Mouse (Mus musculus): ENCODE data around the gene Ccdc22. TPM values are rescaled to one million over a fixed set of nuclear protein-coding genes. Genes with fewer than 3 reads are reported as not detected.

Ccdc22 gene
- polyA plus RNA-seq, 1 experiment from 2014 or later = 34.4 TPM

DNA sequence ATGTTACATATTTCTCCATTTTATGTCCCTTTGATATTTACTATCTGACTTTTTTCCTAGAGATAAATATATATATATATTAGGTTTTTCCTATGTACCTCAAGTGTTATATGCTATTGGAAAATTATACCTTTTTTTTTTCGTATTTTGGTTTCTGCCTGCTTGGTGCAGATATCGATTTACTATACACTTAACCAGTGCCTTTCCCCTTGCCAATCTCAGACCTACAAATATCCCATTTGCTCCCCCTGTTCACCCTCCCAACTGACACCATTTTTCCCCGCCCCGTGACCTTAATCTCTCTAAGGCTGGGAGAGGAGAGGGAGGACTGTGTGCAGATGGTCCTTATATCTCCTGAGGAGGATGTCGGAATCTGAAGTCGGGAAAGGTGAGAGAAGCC is 1.5 kb upstream of the Ccdc22 start, which contains the start of gene Cacna1f:
TSS of gene Cacna1f (plus strand) at position 301 of the 400 bp plus-strand sequence.
- Histone ChIP-seq H3K4me3 (no peak within 1 kb of the TSS), H3K9me3 (0 out of 2 replicates have a peak, but pooled peaks cover 3% of the 10 kb centered on the region), H3K4me1 (replicated peaks) (peaks cover 15% of the 10 kb centered on the region), H3K36me3 (0 out of 2 replicates have a peak, but pooled peaks cover 10% of the 10 kb centered on the region), H3K27me3 (ENCODE audit: insufficient read depth, poor library complexity, severe bottlenecking) (peaks cover 17% of the 10 kb centered on the region), H3K27ac (no peak within 1 kb of the TSS)
- DNase-seq (ENCODE audit: low spot score) = no peak
- 76% methylated on average over 6 of the region's 6 CpGs for WGBS

DNA sequence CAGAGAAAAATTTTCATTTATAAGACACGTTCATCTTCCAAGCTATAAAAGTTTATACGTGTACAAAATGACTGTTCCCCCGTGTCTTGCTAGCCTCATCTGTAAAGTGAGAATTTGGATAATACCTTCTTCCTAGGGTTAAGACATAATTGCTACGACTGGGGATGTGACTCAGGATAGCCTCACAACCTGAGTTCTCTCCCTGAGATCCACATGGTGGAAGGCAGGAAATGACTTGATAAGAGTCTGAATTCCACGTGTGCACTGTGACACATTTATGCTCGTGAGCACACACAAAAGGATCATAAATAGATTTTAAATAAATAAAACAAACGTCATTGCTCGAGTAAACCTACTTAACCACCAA is 241 bp upstream of the Ccdc22 start:
- no peak overlapping the region for H3K27ac ChIP-seq
- 0 out of 2 replicates have a peak, but pooled peaks cover 10% of the 10 kb centered on the region for H3K36me3 ChIP-seq
- H3K9me3 ChIP-seq = 0 out of 2 replicates have a peak, but pooled peaks cover 3% of the 10 kb centered on the region
- DNase-seq (ENCODE audit: low spot score) = no peak
- H3K4me1 ChIP-seq (replicated peaks) = peaks cover 12% of the 10 kb centered on the region
- WGBS = 48% methylated on average over 8 of the region's 8 CpGs
- H3K4me3 ChIP-seq = no peak overlapping the region
- peaks cover 13% of the 10 kb centered on the region for H3K27me3 ChIP-seq (ENCODE audit: insufficient read depth, poor library complexity, severe bottlenecking)

DNA sequence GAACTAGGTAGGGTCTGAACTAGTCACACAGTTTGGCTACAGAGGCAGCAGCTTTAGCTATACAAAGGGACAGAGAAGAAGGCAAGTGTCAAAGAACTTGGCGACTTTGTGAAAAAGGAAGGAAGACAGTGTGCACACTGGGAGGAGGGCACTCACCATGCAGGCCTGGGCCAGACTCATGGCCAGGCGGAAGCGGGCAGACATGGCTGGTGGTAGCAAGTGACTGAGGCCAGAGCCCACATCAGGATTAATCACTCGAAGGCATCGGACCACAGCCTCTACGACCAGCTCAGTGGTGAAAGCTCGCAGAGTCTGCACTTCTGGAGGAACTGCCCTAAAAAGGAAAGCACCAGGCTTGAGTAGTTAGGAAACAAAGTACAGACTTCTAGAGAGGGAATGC is 1.3 kb downstream of the Ccdc22 start:
- Histone ChIP-seq H3K27ac (no peak overlapping the region), H3K4me1 (replicated peaks) (peaks cover 6% of the 10 kb centered on the region; the same call in 1 of the 2 replicates), H3K36me3 (peaks cover 19% of the 10 kb centered on the region), H3K9me3 (no peaks in the 10 kb centered on the region), H3K27me3 (ENCODE audit: insufficient read depth, poor library complexity, severe bottlenecking) (peaks cover 4% of the 10 kb centered on the region), H3K4me3 (peak overlapping the region; percentile 54)
- DNase-seq (ENCODE audit: low spot score) = no peak
- 89% methylated on average over 7 of the region's 7 CpGs for WGBS

DNA sequence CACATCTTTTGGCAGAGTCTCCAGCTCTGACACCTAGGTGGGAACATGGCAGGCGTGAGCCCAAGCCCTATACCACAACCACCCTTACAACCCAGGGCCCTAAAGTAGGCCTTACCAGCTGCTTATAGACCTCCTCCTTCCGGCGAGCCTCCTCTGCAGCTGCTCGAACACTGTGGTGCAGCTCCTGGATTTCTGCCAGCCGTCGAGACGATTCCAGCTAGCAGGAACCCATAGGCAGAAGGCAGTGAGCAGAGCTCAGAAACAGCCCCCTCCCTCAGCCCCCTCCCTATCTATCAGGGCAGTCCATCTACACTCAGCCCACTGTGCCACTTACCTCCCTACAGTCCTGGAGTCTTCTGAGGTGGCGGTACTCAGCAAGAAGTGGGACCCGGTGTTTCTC is 9.9 kb downstream of the Ccdc22 start:
- 94% methylated on average over 9 of the region's 9 CpGs for WGBS
- Histone ChIP-seq H3K4me1 (replicated peaks) (no peaks in the 10 kb centered on the region), H3K9me3 (no peaks in the 10 kb centered on the region; the same call in 1 of the 2 replicates), H3K27me3 (ENCODE audit: insufficient read depth, poor library complexity, severe bottlenecking) (no peaks in the 10 kb centered on the region), H3K4me3 (no peak overlapping the region), H3K36me3 (peaks cover 83% of the 10 kb centered on the region), H3K27ac (no peak overlapping the region)
- DNase-seq (ENCODE audit: low spot score) = no peak

DNA sequence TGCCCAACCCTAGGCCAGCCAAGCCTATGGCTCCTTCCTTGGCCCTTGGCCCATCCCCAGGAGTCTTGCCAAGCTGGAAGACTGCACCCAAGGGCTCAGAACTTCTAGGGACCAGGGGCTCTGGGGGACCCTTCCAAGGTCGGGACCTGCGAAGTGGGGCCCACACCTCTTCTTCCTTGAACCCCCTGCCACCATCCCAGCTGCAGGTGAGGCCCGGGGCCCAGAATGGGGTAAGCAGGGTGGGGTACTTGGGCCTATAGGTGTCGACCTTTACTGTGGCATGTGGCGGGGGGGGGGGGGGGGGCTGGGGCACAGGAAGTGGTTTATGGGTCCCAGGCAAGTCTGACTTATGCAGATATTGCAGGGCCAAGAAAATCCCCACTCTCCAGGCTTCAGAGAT is 19.0 kb downstream of the Ccdc22 start:
- H3K36me3 ChIP-seq = peaks cover 30% of the 10 kb centered on the region
- no peak for DNase-seq (ENCODE audit: low spot score)
- H3K27ac ChIP-seq = no peak overlapping the region
- no peaks in the 10 kb centered on the region for H3K27me3 ChIP-seq (ENCODE audit: insufficient read depth, poor library complexity, severe bottlenecking)
- H3K9me3 ChIP-seq = peaks cover 2% of the 10 kb centered on the region; the same call in 1 of the 2 replicates
- H3K4me1 ChIP-seq (replicated peaks) = no peaks in the 10 kb centered on the region
- WGBS = 90% methylated on average over 3 of the region's 5 CpGs
- no peak overlapping the region for H3K4me3 ChIP-seq

DNA sequence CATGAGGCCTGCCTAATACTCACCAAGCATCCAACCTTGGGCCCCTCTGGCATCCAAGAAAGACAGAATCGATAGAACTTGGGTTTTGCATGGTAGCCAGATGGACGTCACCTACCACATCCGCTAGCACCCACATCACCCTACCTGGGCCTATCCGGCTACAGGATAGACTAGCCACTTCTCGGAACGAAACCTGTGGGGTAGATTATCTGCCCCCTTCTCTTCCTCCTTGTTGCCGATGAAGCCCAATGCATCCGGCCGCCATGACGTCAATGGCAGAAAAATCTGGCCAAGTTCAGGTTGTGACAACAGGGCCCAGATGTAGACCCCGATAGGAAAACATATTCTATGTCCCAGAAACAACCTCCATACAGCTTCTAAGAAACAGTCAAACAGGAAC is 21.4 kb downstream of the Ccdc22 start:
- H3K36me3 ChIP-seq = peaks cover 13% of the 10 kb centered on the region
- H3K4me3 ChIP-seq = no peak overlapping the region
- H3K4me1 ChIP-seq (replicated peaks) = no peaks in the 10 kb centered on the region
- no peak overlapping the region for H3K27ac ChIP-seq
- peaks cover 2% of the 10 kb centered on the region; the same call in 1 of the 2 replicates for H3K9me3 ChIP-seq
- WGBS = 94% methylated on average over 11 of the region's 11 CpGs
- no peaks in the 10 kb centered on the region for H3K27me3 ChIP-seq (ENCODE audit: insufficient read depth, poor library complexity, severe bottlenecking)
- no peak for DNase-seq (ENCODE audit: low spot score)

DNA sequence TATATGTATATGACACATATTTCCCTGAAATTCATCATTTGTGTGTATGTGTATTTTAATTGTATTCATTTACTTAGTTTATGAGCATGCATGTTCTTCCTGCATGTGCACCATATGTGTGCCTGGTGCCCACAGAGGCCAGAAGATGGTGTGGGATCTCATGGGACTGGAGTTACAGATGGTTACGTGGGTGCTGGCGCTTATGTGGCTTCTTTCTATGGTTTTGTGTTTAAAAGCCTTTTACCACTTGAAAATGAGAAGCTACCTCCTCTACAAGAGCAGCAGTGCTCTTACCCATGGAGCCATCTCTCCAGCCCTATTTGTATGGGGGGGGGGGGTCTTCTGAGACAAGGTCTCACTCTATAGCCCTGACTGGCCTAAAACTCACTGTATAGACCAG is 24.2 kb downstream of the Ccdc22 start:
- Histone ChIP-seq H3K27ac (no peak overlapping the region), H3K27me3 (ENCODE audit: insufficient read depth, poor library complexity, severe bottlenecking) (no peaks in the 10 kb centered on the region), H3K36me3 (peaks cover 5% of the 10 kb centered on the region; the same call in 1 of the 2 replicates), H3K4me1 (replicated peaks) (no peaks in the 10 kb centered on the region), H3K4me3 (no peak overlapping the region), H3K9me3 (no peaks in the 10 kb centered on the region; the same call in 1 of the 2 replicates)
- no peak for DNase-seq (ENCODE audit: low spot score)
- WGBS = 84% methylated on average over 2 of the region's 2 CpGs

DNA sequence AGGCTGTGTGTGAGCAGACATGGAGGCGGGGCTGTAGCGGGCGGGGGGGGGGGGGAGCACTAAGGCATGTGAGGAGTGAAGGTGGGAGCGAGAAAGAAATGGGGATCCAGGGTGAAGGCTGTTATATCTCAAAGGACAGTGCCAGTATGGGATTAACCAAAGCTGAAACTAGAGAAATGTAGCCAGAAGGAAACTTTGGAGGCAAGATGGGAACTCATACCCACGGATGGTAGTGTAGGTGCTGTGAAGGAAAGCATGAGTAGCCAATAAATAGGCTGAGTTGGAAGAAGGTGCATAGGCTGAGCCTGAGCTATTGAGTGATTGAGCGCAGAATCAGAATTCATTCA is 30.5 kb downstream of the Ccdc22 start:
- 21% methylated on average over 5 of the region's 6 CpGs for WGBS
- peaks cover 23% of the 10 kb centered on the region for H3K4me1 ChIP-seq (replicated peaks)
- H3K27me3 ChIP-seq (ENCODE audit: insufficient read depth, poor library complexity, severe bottlenecking) = no peaks in the 10 kb centered on the region
- peaks cover 17% of the 10 kb centered on the region for H3K9me3 ChIP-seq
- H3K4me3 ChIP-seq = peak overlapping the region; percentile 63
- no peaks in the 10 kb centered on the region for H3K36me3 ChIP-seq
- no peak for DNase-seq (ENCODE audit: low spot score)
- peak overlapping the region; percentile 95 for H3K27ac ChIP-seq

DNA sequence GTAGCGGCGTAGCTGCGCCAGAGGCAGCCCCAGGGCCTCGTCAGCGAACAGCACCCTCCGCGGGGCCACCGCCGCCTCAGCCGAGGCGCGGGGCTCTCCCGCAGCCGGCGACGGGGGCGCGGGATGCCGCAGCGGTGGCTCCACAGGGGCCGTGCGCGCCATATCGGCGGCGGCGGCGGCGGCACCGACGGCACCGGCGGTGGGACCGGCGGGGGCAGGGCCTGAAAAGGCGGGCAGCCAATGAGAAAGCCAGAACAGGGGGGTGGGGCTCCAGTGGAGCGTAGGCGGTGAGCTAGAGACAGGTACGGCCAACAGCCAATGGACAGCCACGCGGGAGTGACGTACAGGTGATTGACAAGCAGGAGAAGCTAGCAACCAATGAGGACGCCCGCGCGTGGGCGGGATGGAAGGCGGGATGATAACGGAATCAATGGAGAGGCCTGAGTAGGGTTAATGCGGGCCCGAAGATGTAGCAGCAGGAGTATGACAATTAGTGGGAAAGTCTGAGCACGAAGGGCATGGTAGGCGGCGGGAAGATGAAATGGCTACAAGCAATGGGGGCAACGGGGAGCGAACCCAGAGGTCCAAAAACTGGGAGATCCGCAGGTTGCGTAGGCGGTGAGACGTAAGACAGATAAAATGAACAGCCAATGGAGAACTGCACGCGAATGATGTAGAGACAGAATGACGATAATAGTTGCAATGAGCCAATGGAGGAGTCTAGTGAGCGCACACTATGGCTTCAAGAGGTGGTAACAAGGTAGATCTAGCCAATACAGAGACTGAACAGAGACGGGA is 31.0 kb downstream of the Ccdc22 start, which contains the start of gene Ppp1r3f:
TSS of gene Ppp1r3f (minus strand) at position 197 of the 798 bp plus-strand sequence.
- 20% methylated on average over 65 of the region's 65 CpGs for WGBS

DNA sequence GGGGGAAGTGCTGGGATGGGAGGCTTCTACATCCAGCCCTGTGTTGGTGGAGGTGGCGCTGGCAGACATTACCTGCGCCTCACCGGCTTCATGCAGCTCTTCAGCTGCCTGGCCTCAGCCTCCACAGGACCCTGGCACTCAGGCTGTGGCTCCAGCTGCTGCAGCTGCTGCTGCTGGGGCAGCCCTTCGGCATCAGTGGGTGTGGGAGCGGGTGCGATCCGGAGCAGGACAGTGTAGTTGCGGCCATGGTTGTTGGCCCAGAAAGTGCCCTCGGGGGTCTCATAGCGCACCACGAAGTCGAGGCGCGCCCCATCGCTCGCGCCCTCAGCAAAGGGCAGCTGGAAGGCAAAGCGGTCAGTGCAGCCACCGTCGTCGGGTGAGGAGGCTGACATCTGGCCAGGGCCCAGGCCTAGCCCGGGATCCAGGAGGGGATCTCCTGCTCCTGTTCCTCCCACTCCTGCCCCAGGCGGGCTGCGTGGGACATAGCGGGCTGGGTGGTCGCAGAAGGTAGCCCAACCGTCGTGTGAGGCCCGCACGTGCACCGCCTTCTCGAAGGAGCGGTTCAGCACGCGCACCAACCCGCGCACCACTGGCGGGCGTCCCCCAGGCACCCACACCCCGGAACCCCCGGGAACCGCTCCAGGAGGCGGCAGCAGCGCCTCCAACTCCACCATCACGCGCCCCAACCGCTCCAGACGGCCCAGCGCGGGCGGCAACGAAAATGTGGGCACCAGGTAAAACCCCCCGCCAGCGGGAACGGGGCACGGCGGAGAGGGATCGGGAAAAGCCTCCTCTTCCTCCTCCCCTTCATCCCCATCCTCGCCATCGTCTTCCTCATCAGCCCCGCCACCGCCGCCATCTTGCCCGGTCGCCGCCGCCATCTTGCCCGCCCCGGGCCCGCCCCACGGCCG is 31.9 kb downstream of the Ccdc22 start, which contains the start of gene Foxp3:
TSS of gene Foxp3 (plus strand) at position 469 of the 911 bp plus-strand sequence.
- Histone ChIP-seq H3K9me3 (peaks cover 17% of the 10 kb centered on the region), H3K36me3 (no peaks in the 10 kb centered on the region), H3K4me3 (peak within 1 kb of the TSS; percentile 63), H3K27ac (peak within 1 kb of the TSS; percentile 95), H3K27me3 (ENCODE audit: insufficient read depth, poor library complexity, severe bottlenecking) (no peaks in the 10 kb centered on the region), H3K4me1 (replicated peaks) (peaks cover 23% of the 10 kb centered on the region)
- WGBS = 32% methylated on average over 63 of the region's 72 CpGs
- DNase-seq (ENCODE audit: low spot score) = peak; percentile 9

More for the DNA sequence above, 31.0 kb downstream of the Ccdc22 start, which contains the start of gene Ppp1r3f:
- peak; percentile 91 for DNase-seq (ENCODE audit: low spot score)
- H3K4me1 ChIP-seq (replicated peaks) = peaks cover 23% of the 10 kb centered on the region
- H3K36me3 ChIP-seq = no peaks in the 10 kb centered on the region
- H3K27ac ChIP-seq = peak within 1 kb of the TSS; percentile 95
- no peaks in the 10 kb centered on the region for H3K27me3 ChIP-seq (ENCODE audit: insufficient read depth, poor library complexity, severe bottlenecking)
- H3K9me3 ChIP-seq = peaks cover 17% of the 10 kb centered on the region
- peak within 1 kb of the TSS; percentile 63 for H3K4me3 ChIP-seq

DNA sequence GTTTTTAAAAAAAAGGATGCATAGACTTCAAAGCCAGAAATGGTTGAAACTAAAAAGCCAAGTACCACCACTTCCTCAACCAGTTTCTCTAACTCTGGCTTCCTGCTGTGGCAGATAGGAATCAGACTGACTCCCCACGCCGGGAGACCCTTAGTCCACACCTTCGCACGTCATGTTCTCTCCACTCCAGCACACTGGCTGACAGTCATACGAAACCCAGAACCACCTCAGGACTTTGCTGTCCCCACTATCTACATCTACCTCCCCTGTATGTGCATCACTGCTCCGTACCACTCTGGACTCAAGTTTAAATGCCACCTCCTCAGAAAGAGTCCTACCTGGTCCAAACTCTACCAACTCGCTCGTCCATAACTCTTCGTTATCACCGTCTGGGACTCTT is 32.9 kb downstream of the Ccdc22 start:
- H3K27ac ChIP-seq = no peak overlapping the region
- 87% methylated on average over 10 of the region's 10 CpGs for WGBS
- no peak overlapping the region; the same call in 1 of the 2 replicates for H3K4me3 ChIP-seq
- no peak for DNase-seq (ENCODE audit: low spot score)
- no peaks in the 10 kb centered on the region for H3K36me3 ChIP-seq
- peaks cover 17% of the 10 kb centered on the region for H3K9me3 ChIP-seq
- no peaks in the 10 kb centered on the region for H3K27me3 ChIP-seq (ENCODE audit: insufficient read depth, poor library complexity, severe bottlenecking)
- peaks cover 23% of the 10 kb centered on the region for H3K4me1 ChIP-seq (replicated peaks)

DNA sequence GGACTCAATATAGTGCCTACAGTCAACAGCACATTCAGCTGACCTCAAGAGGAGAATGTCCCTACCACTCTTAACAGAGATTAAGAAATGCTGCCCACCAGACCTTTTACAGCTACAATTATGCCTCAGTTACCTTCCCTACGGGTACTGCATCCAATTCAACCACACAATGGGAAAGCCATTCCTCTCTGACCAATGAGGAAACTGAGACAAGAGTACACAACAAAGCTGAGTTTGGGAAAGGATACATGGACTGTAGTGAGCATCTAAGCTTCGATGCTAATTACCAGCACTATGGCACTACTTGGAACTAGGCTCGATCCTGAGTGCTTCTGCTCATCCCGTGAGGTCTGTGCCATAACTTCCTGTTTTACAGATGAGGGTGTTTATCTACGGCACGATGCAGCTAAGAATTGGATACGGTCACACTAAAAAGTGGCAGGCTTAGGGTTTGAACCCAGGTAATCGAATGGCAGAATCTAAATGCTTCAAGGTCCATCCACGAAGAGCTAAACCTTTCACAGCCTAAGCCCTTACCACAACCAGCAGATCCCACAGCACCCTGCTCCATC is 33.7 kb downstream of the Ccdc22 start:
- Histone ChIP-seq H3K27ac (no peak overlapping the region), H3K27me3 (ENCODE audit: insufficient read depth, poor library complexity, severe bottlenecking) (no peaks in the 10 kb centered on the region), H3K36me3 (no peaks in the 10 kb centered on the region), H3K9me3 (peaks cover 17% of the 10 kb centered on the region), H3K4me1 (replicated peaks) (peaks cover 23% of the 10 kb centered on the region), H3K4me3 (no peak overlapping the region)
- WGBS = 93% methylated on average over 9 of the region's 9 CpGs
- no peak for DNase-seq (ENCODE audit: low spot score)
